8 mouse cellular contexts compared by ENCODE assay signal in the genomic region with DNA sequence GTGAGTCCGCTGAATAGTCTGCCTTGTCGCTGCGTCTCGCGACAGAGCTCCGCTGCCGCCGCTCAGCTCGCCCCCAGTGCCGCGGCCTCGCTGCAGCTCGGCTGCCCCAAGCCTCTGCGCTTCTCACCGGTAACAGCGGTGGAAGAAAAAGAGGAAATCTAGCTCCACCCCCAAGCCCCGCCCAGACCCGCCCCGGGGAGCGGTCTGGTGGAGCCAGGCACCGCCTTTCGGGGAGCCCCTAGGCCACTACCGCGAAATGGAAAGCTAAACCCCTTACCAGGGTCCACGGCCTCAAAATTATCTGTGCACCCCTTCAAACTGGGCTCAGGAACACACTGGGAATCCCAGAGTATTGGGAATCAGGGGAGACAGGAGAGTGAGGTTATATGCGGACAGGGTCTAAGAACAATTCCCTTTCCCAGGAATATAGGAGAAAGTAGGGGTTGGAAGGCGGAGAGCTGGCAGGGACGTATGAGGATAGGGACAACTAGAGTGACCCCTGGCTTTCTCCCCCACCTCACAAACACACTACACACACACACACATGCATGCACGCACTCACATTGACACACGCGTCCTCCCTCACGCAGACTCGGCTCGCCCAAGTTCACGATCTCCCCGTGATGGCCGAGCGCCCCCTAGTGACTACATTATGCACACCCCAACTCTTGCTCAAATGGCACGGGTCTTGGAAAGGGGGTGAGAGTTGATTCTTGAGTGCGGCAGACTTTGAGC. TPM values are rescaled to one million over a fixed set of nuclear protein-coding genes. Genes with fewer than 3 reads are reported as not detected.
DNase-seq lines count a peak whose midpoint lies in the region; ATAC-seq lines count a peak whose summit lies in the region.

Vegfa (minus strand) TSS at position 113 of the 735 bp plus-strand sequence.

- H3K4me3 ChIP-seq in intestine, embryonic 14.5 days (ENCODE audit: low read depth, low read length): peak within 1 kb of the TSS; percentile 93

- peak within 1 kb of the TSS; percentile 94 for H3K27ac ChIP-seq in intestine, embryonic 14.5 days (ENCODE audit: low read depth)

- H3K36me3 ChIP-seq in intestine, embryonic 14.5 days (ENCODE audit: control insufficient read depth, insufficient read depth, low read length): no peaks in the 10 kb centered on the region

- peaks cover 34% of the 10 kb centered on the region for H3K4me1 ChIP-seq in intestine, embryonic 14.5 days (replicated peaks; ENCODE audit: control insufficient read depth, insufficient read depth, low read length)

- no peaks in the 10 kb centered on the region for H3K27me3 ChIP-seq in intestine, embryonic 14.5 days (replicated peaks; ENCODE audit: control insufficient read depth, insufficient read depth, low read length)

- under 1% methylated on average over 40 of the region's 40 CpGs for WGBS in intestine, embryonic 14.5 days

- H3K4me2 ChIP-seq in intestine, embryonic 14.5 days (ENCODE audit: low read length): peak within 1 kb of the TSS; percentile 55

- peak; percentile 80 for ATAC-seq in intestine, embryonic 14.5 days (replicated peaks; ENCODE audit: low FRiP score, low TSS enrichment, low read depth)

- intact Hi-C loops in left cerebral cortex, postnatal 14 days (cut with DNase I): loop anchor here (1.0 to 5.0 kb wide), 3 partner anchors 100 to 296 kb away; no protein-coding TSS in a partner anchor

- peak; percentile 92 to 99 for DNase-seq in adrenal gland, adult (ENCODE audit: inconsistent age in 2 of 2, low spot score in 1 of 2)
- DNase-seq in embryo, embryonic 10.5 days (ENCODE audit: low spot score): peak; percentile 97
- DNase-seq in gastrocnemius, postnatal 25 days: peak; percentile 92
- peak; percentile 99 for DNase-seq in intestine, embryonic 14.5 days (ENCODE audit: low spot score)
- peak; percentile 90 to 91 for DNase-seq in left cerebral cortex, postnatal 14 days (ENCODE audit: low spot score in 2 of 2)
- DNase-seq in mesoderm, embryonic 11.5 days (ENCODE audit: low read depth, low spot score): peak; percentile 93
- DNase-seq in right cerebral cortex, postnatal 36 days (ENCODE audit: low spot score in 2 of 2): peak; percentile 70 to 78
- peak; percentile 96 for DNase-seq in yolk sac, embryonic 10.5 days (ENCODE audit: low spot score)

- peak within 1 kb of the TSS; percentile 89 for H3K9ac ChIP-seq in intestine, embryonic 14.5 days (ENCODE audit: low read length)

- no peaks in the 10 kb centered on the region for H3K9me3 ChIP-seq in intestine, embryonic 14.5 days (ENCODE audit: control insufficient read depth, low read length)

RNA-seq across cellular contexts. Expression of gene Vegfa, which starts in this region (rescaled TPM):
- total RNA-seq in gastrocnemius, postnatal 25 days (2021): 100 to 1,000 TPM; 135 to 170 TPM
- polyA plus RNA-seq in intestine, embryonic 14.5 days (2014; fragmentation: Nextera tagmentation; extraction: Ambion mirVana): 5.2 and 6.5 TPM in 2 replicates
- 10 to 100 TPM; 88.1 to 94.7 TPM for total RNA-seq in left cerebral cortex, postnatal 14 days (2021)

Comparison
In these comparisons a context has a peak if more than half of its experiments do, and no peak if none do; other contexts are left out.
1. Peak in every context shown above with its lines: DNase-seq, ATAC-seq, H3K4me3 ChIP-seq and H3K27ac ChIP-seq.